Mouse (Mus musculus): ENCODE results near the gene Baz1b.

GRCm38 (mm10) chr5:135242608-135243007, 55.5 kb downstream of the Baz1b start:
- TF ChIP-seq POLR2A (IDR thresholded peaks at IDR 0.05; ENCODE audit: low read depth, low read length), result no peak
- no peak for TF ChIP-seq CTCF (conservative IDR thresholded peaks at IDR 0.05; ENCODE audit: insufficient read depth, insufficient read length, low read depth, low read length)

All from kidney, adult 2 months (tissue).